Mouse (Mus musculus): Measurements from ENCODE around the gene Dhx9. TPM values are rescaled to one million over a fixed set of nuclear protein-coding genes. Genes with fewer than 3 reads are reported as not detected.
"Not testable (repeated sequence)": the region's sequence is repeated elsewhere in the genome, so short reads cannot be mapped to it uniquely, and the experiment has no call there.

The Dhx9 gene
- polyA plus RNA-seq, 1 experiment from 2014 or later: 20.5 TPM

GRCm38 (mm10) chr1:153500030-153500429, 12.6 kb upstream of the Dhx9 start:
- ATAC-seq: no peak
- Histone ChIP-seq H3K27ac (no peak overlapping the region), H3K9me3 (replicated peaks) (no peaks in the 10 kb centered on the region), H3K36me3 (no peaks in the 10 kb centered on the region), H3K4me1 (no peaks in the 10 kb centered on the region), H3K4me3 (no peak overlapping the region), H3K27me3 (replicated peaks) (no peaks in the 10 kb centered on the region), H3K4me2 (no peak overlapping the region), H3K9ac (no peak overlapping the region)
- WGBS (ENCODE audit: insufficient replicate concordance): 77% methylated on average over 9 of the region's 9 CpGs

DNA sequence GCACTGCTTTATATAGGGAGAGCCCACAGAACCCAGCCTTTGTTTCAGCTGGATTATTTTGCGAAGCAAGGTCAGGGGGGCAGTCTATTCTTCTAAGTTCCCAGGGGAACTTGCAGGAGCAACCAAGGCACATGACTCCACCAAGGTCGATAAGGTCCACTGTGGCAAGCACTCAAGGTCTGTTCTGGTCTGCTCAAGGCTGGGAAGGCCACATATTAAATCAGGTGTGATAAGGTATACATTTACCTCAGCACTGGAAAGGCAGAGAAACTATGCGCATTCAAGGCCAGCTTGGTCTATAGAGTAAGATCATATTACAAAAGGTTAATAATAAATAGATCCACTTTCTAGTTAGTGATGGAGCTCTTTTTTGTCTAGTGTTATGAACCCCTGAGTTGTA, 8.6 kb upstream of the Dhx9 start:
- Histone ChIP-seq H3K9me3 (replicated peaks) (no peaks in the 10 kb centered on the region), H3K4me3 (no peak overlapping the region), H3K27me3 (replicated peaks) (no peaks in the 10 kb centered on the region), H3K4me2 (no peak overlapping the region), H3K27ac (no peak overlapping the region), H3K9ac (no peak overlapping the region), H3K36me3 (no peaks in the 10 kb centered on the region), H3K4me1 (peaks cover 8% of the 10 kb centered on the region; the same call in 1 of the 2 replicates)
- no peak for ATAC-seq
- 71% methylated on average over 3 of the region's 3 CpGs for WGBS (ENCODE audit: insufficient replicate concordance)

GRCm38 (mm10) chr1:153493931-153494330, 6.5 kb upstream of the Dhx9 start:
- Histone ChIP-seq H3K36me3 (no peaks in the 10 kb centered on the region), H3K4me1 (peaks cover 8% of the 10 kb centered on the region; the same call in 1 of the 2 replicates), H3K27me3 (replicated peaks) (no peaks in the 10 kb centered on the region), H3K9ac (no peak overlapping the region), H3K4me2 (no peak overlapping the region), H3K9me3 (replicated peaks) (no peaks in the 10 kb centered on the region), H3K4me3 (no peak overlapping the region), H3K27ac (no peak overlapping the region)
- ATAC-seq: no peak
- 28% methylated on average over 6 of the region's 6 CpGs for WGBS (ENCODE audit: insufficient replicate concordance)

GRCm38 (mm10) chr1:153493338-153493737, 5.9 kb upstream of the Dhx9 start:
- no peak for ATAC-seq
- 31% methylated on average over 4 of the region's 4 CpGs for WGBS (ENCODE audit: insufficient replicate concordance)

GRCm38 (mm10) chr1:153491822-153492221, 4.4 kb upstream of the Dhx9 start:
- no peak overlapping the region for H3K27ac ChIP-seq
- H3K27me3 ChIP-seq (replicated peaks): no peaks in the 10 kb centered on the region
- ATAC-seq: no peak
- H3K9ac ChIP-seq: no peak overlapping the region
- H3K4me1 ChIP-seq: peaks cover 14% of the 10 kb centered on the region; the same call in 1 of the 2 replicates
- H3K4me2 ChIP-seq: no peak overlapping the region
- no peaks in the 10 kb centered on the region for H3K9me3 ChIP-seq (replicated peaks)
- H3K4me3 ChIP-seq: no peak overlapping the region
- no peaks in the 10 kb centered on the region for H3K36me3 ChIP-seq
- 68% methylated on average over 1 of the region's 1 CpGs for WGBS (ENCODE audit: insufficient replicate concordance)

More at GRCm38 (mm10) chr1:153493338-153493737, 5.9 kb upstream of the Dhx9 start:
- Histone ChIP-seq H3K27me3 (replicated peaks) (no peaks in the 10 kb centered on the region), H3K4me3 (no peak overlapping the region), H3K4me1 (peaks cover 8% of the 10 kb centered on the region; the same call in 1 of the 2 replicates), H3K36me3 (no peaks in the 10 kb centered on the region), H3K4me2 (no peak overlapping the region), H3K9ac (no peak overlapping the region), H3K27ac (no peak overlapping the region), H3K9me3 (replicated peaks) (no peaks in the 10 kb centered on the region)

DNA sequence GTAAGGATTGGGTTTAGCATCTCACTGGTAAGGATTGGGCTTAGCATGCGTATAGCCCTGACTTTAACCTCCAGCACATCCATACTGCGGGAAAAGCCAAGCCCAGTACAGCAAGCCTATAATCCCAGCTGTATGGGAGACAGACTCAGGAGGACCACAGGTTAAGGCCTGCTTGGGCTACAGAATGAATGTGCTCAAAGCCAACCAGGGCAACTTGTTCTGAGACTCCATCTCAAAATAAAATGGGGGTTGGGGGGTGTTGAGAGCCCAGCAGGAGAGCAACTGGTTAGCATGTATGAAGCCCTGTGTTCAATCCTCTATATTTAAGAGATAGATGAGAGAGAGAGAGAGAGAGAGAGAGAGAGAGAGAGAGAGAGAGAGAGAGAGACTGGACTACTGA, 3.9 kb upstream of the Dhx9 start:
- Histone ChIP-seq H3K4me2 (no peak overlapping the region), H3K4me1 (peaks cover 15% of the 10 kb centered on the region), H3K9ac (no peak overlapping the region), H3K27ac (no peak overlapping the region), H3K4me3 (no peak overlapping the region), H3K9me3 (replicated peaks) (no peaks in the 10 kb centered on the region), H3K27me3 (replicated peaks) (no peaks in the 10 kb centered on the region), H3K36me3 (no peaks in the 10 kb centered on the region)
- no peak for ATAC-seq
- 82% methylated on average over 2 of the region's 2 CpGs for WGBS (ENCODE audit: insufficient replicate concordance)

- whole genome bisulfite sequencing (ENCODE audit: insufficient replicate concordance): 83% methylated on average over 4 of the region's 4 CpGs
- Histone ChIP-seq H3K36me3 (peaks cover 2% of the 10 kb centered on the region; the same call in 1 of the 2 replicates), H3K4me2 (no peak overlapping the region), H3K9me3 (replicated peaks) (no peaks in the 10 kb centered on the region), H3K27me3 (replicated peaks) (no peaks in the 10 kb centered on the region), H3K27ac (no peak overlapping the region), H3K4me1 (peaks cover 29% of the 10 kb centered on the region), H3K4me3 (no peak overlapping the region), H3K9ac (no peak overlapping the region)
- ATAC-seq: no peak
Measured at GRCm38 (mm10) chr1:153489963-153490362, 2.5 kb upstream of the Dhx9 start.

- Histone ChIP-seq H3K27ac (no peak overlapping the region), H3K4me3 (no peak overlapping the region), H3K27me3 (replicated peaks) (no peaks in the 10 kb centered on the region), H3K9ac (no peak overlapping the region), H3K9me3 (replicated peaks) (no peaks in the 10 kb centered on the region), H3K36me3 (peaks cover 6% of the 10 kb centered on the region; the same call in 1 of the 2 replicates), H3K4me2 (no peak overlapping the region), H3K4me1 (peaks cover 33% of the 10 kb centered on the region)
- ATAC-seq: no peak
- 42% methylated on average over 2 of the region's 2 CpGs for WGBS (ENCODE audit: insufficient replicate concordance)
Measured at GRCm38 (mm10) chr1:153489540-153489939, 2.1 kb upstream of the Dhx9 start.

GRCm38 (mm10) chr1:153489132-153489531, 1.7 kb upstream of the Dhx9 start:
- no peak overlapping the region for H3K27ac ChIP-seq
- H3K27me3 ChIP-seq (replicated peaks): no peaks in the 10 kb centered on the region
- peaks cover 10% of the 10 kb centered on the region; the same call in 1 of the 2 replicates for H3K36me3 ChIP-seq
- H3K4me3 ChIP-seq: no peak overlapping the region
- no peak for ATAC-seq
- H3K4me2 ChIP-seq: no peak overlapping the region
- H3K4me1 ChIP-seq: peaks cover 38% of the 10 kb centered on the region
- 31% methylated on average over 7 of the region's 7 CpGs for WGBS (ENCODE audit: insufficient replicate concordance)
- H3K9me3 ChIP-seq (replicated peaks): no peaks in the 10 kb centered on the region
- H3K9ac ChIP-seq: peak overlapping the region; percentile 15; the same call in 1 of the 2 replicates

GRCm38 (mm10) chr1:153486767-153487499, 527 bp downstream of the Dhx9 start:
- peaks cover 31% of the 10 kb centered on the region for H3K4me1 ChIP-seq
- H3K27me3 ChIP-seq (replicated peaks): no peaks in the 10 kb centered on the region
- H3K9me3 ChIP-seq (replicated peaks): no peaks in the 10 kb centered on the region
- H3K4me3 ChIP-seq: peak overlapping the region; percentile 100
- H3K27ac ChIP-seq: peak overlapping the region; percentile 89
- under 1% methylated on average over 56 of the region's 64 CpGs for WGBS (ENCODE audit: insufficient replicate concordance)
- H3K9ac ChIP-seq: peak overlapping the region; percentile 98
- ATAC-seq: peak; percentile 72
- peak overlapping the region; percentile 89 for H3K4me2 ChIP-seq
- H3K36me3 ChIP-seq: peaks cover 29% of the 10 kb centered on the region

- 5% methylated on average over 6 of the region's 6 CpGs for WGBS (ENCODE audit: insufficient replicate concordance)
- peak overlapping the region; percentile 89 for H3K27ac ChIP-seq
- not testable (repeated sequence) for ATAC-seq
Measured at GRCm38 (mm10) chr1:153486120-153486519, 1.3 kb downstream of the Dhx9 start.

GRCm38 (mm10) chr1:153485201-153485796, 2.2 kb downstream of the Dhx9 start:
- H3K4me2 ChIP-seq: peak overlapping the region; percentile 89
- 26% methylated on average over 2 of the region's 2 CpGs for WGBS (ENCODE audit: insufficient replicate concordance)
- H3K4me3 ChIP-seq: peak overlapping the region; percentile 100
- H3K27ac ChIP-seq: peak overlapping the region; percentile 69
- H3K27me3 ChIP-seq (replicated peaks): no peaks in the 10 kb centered on the region
- no peaks in the 10 kb centered on the region for H3K9me3 ChIP-seq (replicated peaks)
- H3K36me3 ChIP-seq: peaks cover 46% of the 10 kb centered on the region
- peaks cover 31% of the 10 kb centered on the region for H3K4me1 ChIP-seq
- peak overlapping the region; percentile 98 for H3K9ac ChIP-seq
- no peak for ATAC-seq

More at GRCm38 (mm10) chr1:153486120-153486519, 1.3 kb downstream of the Dhx9 start:
- H3K9me3 ChIP-seq (replicated peaks); H3K27me3 ChIP-seq (replicated peaks): not testable (repeated sequence)
- Histone ChIP-seq H3K9ac (peak overlapping the region; percentile 98), H3K4me3 (peak overlapping the region; percentile 100), H3K36me3 (peaks cover 37% of the 10 kb centered on the region), H3K4me1 (peaks cover 31% of the 10 kb centered on the region), H3K4me2 (peak overlapping the region; percentile 89)
